ENCODE assay signal across 8 mouse cellular contexts in genomic region chr1:93479476-93480083, GRCm38 (mm10). TPM values are rescaled to one million over a fixed set of nuclear protein-coding genes. Genes with fewer than 3 reads are reported as not detected.
DNase-seq lines count a peak whose midpoint lies in the region; ATAC-seq lines count a peak whose summit lies in the region.

No protein-coding gene starts in this region.

- no peaks in the 10 kb centered on the region for H3K36me3 ChIP-seq in hindbrain, embryonic 16.5 days (ENCODE audit: control insufficient read depth, insufficient read depth, low read length)
- 0 out of 2 replicates have a peak, but pooled peaks cover 2% of the 10 kb centered on the region for H3K36me3 ChIP-seq in liver, embryonic 15.5 days (replicated peaks)
- no peaks in the 10 kb centered on the region; the same call in 1 of the 2 replicates for H3K36me3 ChIP-seq in neural tube, embryonic 11.5 days (ENCODE audit: control insufficient read depth, insufficient read depth, low read length)

- peak overlapping the region; percentile 91 for H3K27ac ChIP-seq in hindbrain, embryonic 16.5 days (ENCODE audit: low read depth, low read length)
- peak overlapping the region; percentile 95 for H3K27ac ChIP-seq in liver, embryonic 15.5 days (replicated peaks)
- H3K27ac ChIP-seq in neural tube, embryonic 11.5 days (ENCODE audit: low read depth, low read length): peak overlapping the region; percentile 84

- H3K4me2 ChIP-seq in hindbrain, embryonic 16.5 days (ENCODE audit: low read length): peak overlapping the region; percentile 70
- H3K4me2 ChIP-seq in liver, embryonic 15.5 days: peak overlapping the region; percentile 82
- H3K4me2 ChIP-seq in neural tube, embryonic 11.5 days (ENCODE audit: low read depth): peak overlapping the region; percentile 63

- H3K27me3 ChIP-seq in hindbrain, embryonic 16.5 days (replicated peaks; ENCODE audit: control insufficient read depth, insufficient read depth, low read length): no peaks in the 10 kb centered on the region
- H3K27me3 ChIP-seq in liver, embryonic 15.5 days: no peaks in the 10 kb centered on the region
- no peaks in the 10 kb centered on the region for H3K27me3 ChIP-seq in neural tube, embryonic 11.5 days (ENCODE audit: control insufficient read depth, insufficient read depth, low read length)

- peak; percentile 30 for DNase-seq in ovary, postnatal 36 days (ENCODE audit: low spot score)
- DNase-seq in ovary, postnatal 10 days (ENCODE audit: low spot score): no peak
- DNase-seq in adipocyte (ENCODE audit: low spot score): peak; percentile 55
- no peak for DNase-seq in neural tube, embryonic 11.5 days (ENCODE audit: low spot score)
- no peak for DNase-seq in thymus, postnatal 10 days (ENCODE audit: low spot score in 2 of 2)

- 7% methylated on average over 23 of the region's 23 CpGs for WGBS in hindbrain, embryonic 16.5 days
- WGBS in liver, embryonic 15.5 days (ENCODE audit: insufficient replicate concordance): 3% methylated on average over 23 of the region's 23 CpGs
- 9% methylated on average over 23 of the region's 23 CpGs for WGBS in neural tube, embryonic 11.5 days

- peak; percentile 27 for ATAC-seq in erythroblast, adult 5-6 weeks (replicated peaks; ENCODE audit: low FRiP score, poor library complexity, severe bottlenecking)
- ATAC-seq in hindbrain, embryonic 16.5 days: no peak
- no peak for ATAC-seq in liver, embryonic 15.5 days (ENCODE audit: insufficient read depth)
- ATAC-seq in neural tube, embryonic 11.5 days (ENCODE audit: insufficient read depth, low FRiP score, low TSS enrichment): no peak

- peak overlapping the region; percentile 71 for H3K4me3 ChIP-seq in hindbrain, embryonic 16.5 days (ENCODE audit: low read length)
- peak overlapping the region; percentile 88 for H3K4me3 ChIP-seq in liver, embryonic 15.5 days (replicated peaks)
- H3K4me3 ChIP-seq in neural tube, embryonic 11.5 days (ENCODE audit: low read depth, low read length): peak overlapping the region; percentile 78

- no peaks in the 10 kb centered on the region for H3K9me3 ChIP-seq in hindbrain, embryonic 16.5 days (ENCODE audit: control insufficient read depth, low read length)
- H3K9me3 ChIP-seq in liver, embryonic 15.5 days (replicated peaks): no peaks in the 10 kb centered on the region
- H3K9me3 ChIP-seq in neural tube, embryonic 11.5 days (ENCODE audit: control insufficient read depth, low read length): no peaks in the 10 kb centered on the region

- H3K9ac ChIP-seq in hindbrain, embryonic 16.5 days (ENCODE audit: low read depth, low read length): peak overlapping the region; percentile 84
- peak overlapping the region; percentile 87 for H3K9ac ChIP-seq in liver, embryonic 15.5 days
- H3K9ac ChIP-seq in neural tube, embryonic 11.5 days (ENCODE audit: low read length): peak overlapping the region; percentile 73

- peaks cover 15% of the 10 kb centered on the region for H3K4me1 ChIP-seq in hindbrain, embryonic 16.5 days (ENCODE audit: control insufficient read depth, insufficient read depth, low read depth, low read length)
- H3K4me1 ChIP-seq in liver, embryonic 15.5 days (replicated peaks): peaks cover 42% of the 10 kb centered on the region
- peaks cover 7% of the 10 kb centered on the region; the same call in 1 of the 2 replicates for H3K4me1 ChIP-seq in neural tube, embryonic 11.5 days (ENCODE audit: control insufficient read depth, insufficient read depth, low read length)

RNA-seq across cellular contexts. Expression of gene Hdlbp, which starts 1.0 kb away (rescaled TPM):
- 38.5 and 57.5 TPM in 2 replicates for total RNA-seq in erythroblast, adult 5-6 weeks (2015; ENCODE audit: low replicate concordance)
- total RNA-seq in erythroblast, adult 5-6 weeks (2017; ENCODE audit: low replicate concordance): 37.7 and 44.2 TPM in 2 replicates
- polyA plus RNA-seq in hindbrain, embryonic 16.5 days (2015; fragmentation: Nextera tagmentation; extraction: Ambion mirVana): 68.5 and 72.5 TPM in 2 replicates
- polyA plus RNA-seq in liver, embryonic 15.5 days (2015; fragmentation: Nextera tagmentation; extraction: Ambion mirVana): 69.2 and 73.6 TPM in 2 replicates
- polyA plus RNA-seq in neural tube, embryonic 11.5 days (2014; fragmentation: Nextera tagmentation; extraction: Ambion mirVana): 95.7 and 98.2 TPM in 2 replicates

RNA-seq across cellular contexts. Expression of gene Farp2, which starts 32.3 kb away (rescaled TPM):
- total RNA-seq in erythroblast, adult 5-6 weeks (2015; ENCODE audit: low replicate concordance): not detected in 2 replicates
- 0.09 and 0.14 TPM in 2 replicates for total RNA-seq in erythroblast, adult 5-6 weeks (2017; ENCODE audit: low replicate concordance)
- polyA plus RNA-seq in hindbrain, embryonic 16.5 days (2015; fragmentation: Nextera tagmentation; extraction: Ambion mirVana): 3.5 and 4.4 TPM in 2 replicates
- 1.2 and 1.6 TPM in 2 replicates for polyA plus RNA-seq in liver, embryonic 15.5 days (2015; fragmentation: Nextera tagmentation; extraction: Ambion mirVana)
- polyA plus RNA-seq in neural tube, embryonic 11.5 days (2014; fragmentation: Nextera tagmentation; extraction: Ambion mirVana): 6.0 TPM in 2 replicates

Comparison
In these comparisons a context has a peak if more than half of its experiments do, and no peak if none do; other contexts are left out.
1. DNase-seq: peak in ovary, postnatal 36 days (single experiment) and adipocyte (single experiment); none in ovary, postnatal 10 days (single experiment), neural tube, embryonic 11.5 days (single experiment) and thymus, postnatal 10 days (0 of 2).
2. Peak in every context shown above with its lines, with median percentiles within 50 percentile points of each other: H3K27ac ChIP-seq, H3K4me2 ChIP-seq, H3K4me3 ChIP-seq and H3K9ac ChIP-seq.